Comparison of ENCODE assay signal across 7 mouse cellular contexts in the genomic region with DNA sequence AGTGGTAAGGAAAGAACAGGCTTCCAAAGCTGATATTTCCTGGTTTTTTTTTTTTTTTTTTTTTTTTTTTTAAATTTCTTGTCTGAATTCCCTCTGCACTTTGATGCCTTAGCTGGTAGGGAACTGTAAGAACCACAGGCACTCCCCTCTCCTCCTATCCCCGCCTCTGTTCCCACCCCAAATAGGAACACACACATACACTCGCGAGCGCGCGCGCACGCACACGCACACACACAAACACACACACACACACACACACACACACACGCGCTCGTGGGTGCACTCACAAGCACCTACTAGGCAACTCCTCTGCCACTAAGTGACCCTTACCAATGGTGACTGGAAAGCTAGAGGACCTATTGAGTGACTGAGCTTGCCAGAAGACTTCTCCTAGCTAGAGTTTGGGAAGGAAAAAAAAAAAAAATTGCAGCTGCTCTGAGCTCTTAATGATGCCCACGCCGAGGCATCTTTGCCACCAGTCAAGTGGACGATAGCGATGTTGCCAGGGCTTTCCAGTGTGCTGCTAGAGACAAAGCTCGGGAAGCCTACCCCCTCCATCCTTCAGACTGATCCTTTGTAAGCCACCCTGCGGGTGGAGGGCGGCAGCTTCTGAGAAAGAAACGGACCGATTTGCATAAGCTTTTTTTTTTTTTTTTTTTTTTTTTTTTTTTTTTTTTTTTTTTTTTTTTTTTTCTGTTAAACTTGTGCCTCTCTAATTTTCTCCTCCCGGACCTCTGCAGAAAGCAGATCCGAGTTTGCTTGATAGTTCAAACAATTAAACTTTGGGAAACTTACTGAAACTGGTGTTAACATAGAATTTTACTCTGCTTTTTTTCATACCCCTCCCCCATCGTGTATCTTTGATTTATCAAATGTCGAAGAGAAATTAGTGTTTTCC. TPM values are rescaled to one million over a fixed set of nuclear protein-coding genes. Genes with fewer than 3 reads are reported as not detected.
DNase-seq lines count a peak whose midpoint lies in the region; ATAC-seq and TF ChIP-seq lines count a peak whose summit lies in the region.

No protein-coding gene starts in this region.

- H3K4me3 ChIP-seq in CH12.LX (replicated peaks in 1 of 3; ENCODE audit: low read depth in 2 of 3, low read length in 2 of 3, poor library complexity in 1 of 3), result no peak overlapping the region
- peak overlapping the region; percentile 4 to 17; a peak in 1 of 4 replicates for H3K4me3 ChIP-seq in ES-E14 (ENCODE audit: insufficient read depth in 1 of 2, low read depth in 1 of 2, low read length in 2 of 2, poor library complexity in 1 of 2, severe bottlenecking in 1 of 2)
- H3K4me3 ChIP-seq in forebrain, embryonic 14.5 days (ENCODE audit: low read depth, low read length), result peak overlapping the region; percentile 60
- H3K4me3 ChIP-seq in liver, embryonic 16.5 days (ENCODE audit: low read depth, low read length), result no peak overlapping the region

- H3K27me3 ChIP-seq in CH12.LX (replicated peaks), result no peaks in the 10 kb centered on the region
- H3K27me3 ChIP-seq in forebrain, embryonic 14.5 days (replicated peaks; ENCODE audit: control insufficient read depth, insufficient read depth, low read length), result no peaks in the 10 kb centered on the region
- H3K27me3 ChIP-seq in liver, embryonic 16.5 days (ENCODE audit: control insufficient read depth, insufficient read depth, low read depth, low read length), result peaks cover 20% of the 10 kb centered on the region

- H3K36me3 ChIP-seq in CH12.LX (replicated peaks in 1 of 2; ENCODE audit: control insufficient read depth in 1 of 2, insufficient read depth in 1 of 2, low read length in 1 of 2), result no peaks in the 10 kb centered on the region
- H3K36me3 ChIP-seq in ES-E14 (ENCODE audit: control insufficient read depth, insufficient read depth, low read length, poor library complexity, severe bottlenecking), result no peaks in the 10 kb centered on the region
- no peaks in the 10 kb centered on the region for H3K36me3 ChIP-seq in forebrain, embryonic 14.5 days (ENCODE audit: control insufficient read depth, insufficient read depth, low read length)
- H3K36me3 ChIP-seq in liver, embryonic 16.5 days (ENCODE audit: control insufficient read depth, insufficient read depth), result no peaks in the 10 kb centered on the region

- no peak for TF ChIP-seq EP300 in CH12.LX (IDR thresholded peaks at IDR 0.05; ENCODE audit: low read length)

- dilution Hi-C loops in CH12.LX (cut with MboI; ENCODE audit: extremely low pct_ligation_motif_present, extremely low pct_unique_long_range_greater_than_20kb, low sequenced_read_pairs), result no loop called here

- H3K27ac ChIP-seq in CH12.LX (ENCODE audit: insufficient read depth, low read depth) (no peak overlapping the region), ES-E14 (ENCODE audit: insufficient read depth, low read depth, low read length, poor library complexity, severe bottlenecking) (no peak overlapping the region)
- H3K27ac ChIP-seq in forebrain, embryonic 14.5 days (ENCODE audit: low read depth, low read length), result peak overlapping the region; percentile 70
- H3K27ac ChIP-seq in liver, embryonic 16.5 days (ENCODE audit: low read length), result no peak overlapping the region

- under 1% methylated on average over 25 of the region's 25 CpGs for WGBS in forebrain, embryonic 14.5 days
- 2% methylated on average over 25 of the region's 25 CpGs for WGBS in liver, embryonic 16.5 days (ENCODE audit: insufficient replicate concordance)

- intact Hi-C loops in gastrocnemius, postnatal 36 days (cut with DNase I), result no loop called here

- in situ Hi-C loops in CH12.LX (cut with MboI; ENCODE audit: low pct_ligation_motif_present, low pct_unique_long_range_greater_than_20kb, low sequenced_read_pairs) (no loop called here), ES-E14 (cut with MboI; ENCODE audit: low sequenced_read_pairs in 2 of 2, unreplicated experiment in 2 of 2) (no loop called here)

- H3K9ac ChIP-seq in CH12.LX (ENCODE audit: insufficient read depth, low read depth), result no peak overlapping the region
- H3K9ac ChIP-seq in ES-E14 (ENCODE audit: insufficient read depth, low read depth, low read length, poor library complexity, severe bottlenecking), result no peak overlapping the region; the same call in 1 of the 2 replicates
- H3K9ac ChIP-seq in forebrain, embryonic 14.5 days (ENCODE audit: low read length), result peak overlapping the region; percentile 86
- no peak overlapping the region for H3K9ac ChIP-seq in liver, embryonic 16.5 days (ENCODE audit: low read depth, low read length)

- H3K79me2 ChIP-seq in CH12.LX (replicated peaks; ENCODE audit: control insufficient read depth, extremely low read depth, insufficient read depth, poor library complexity, severe bottlenecking), result 0 out of 2 replicates have a peak, but pooled peaks cover 2% of the 10 kb centered on the region

- no peak for TF ChIP-seq CTCF in CH12.LX (conservative IDR thresholded peaks at IDR 0.05 in 1 of 2, IDR thresholded peaks at IDR 0.05 in 1 of 2; ENCODE audit: low read depth in 2 of 2, low read length in 2 of 2)

- peak; percentile 72 for ATAC-seq in forebrain, embryonic 14.5 days
- no peak for ATAC-seq in liver, embryonic 16.5 days (ENCODE audit: low read depth)

- peaks cover 0 to 8% of the 10 kb centered on the region in 2 experiments; a peak in 1 of 4 replicates for H3K4me1 ChIP-seq in CH12.LX (ENCODE audit: control insufficient read depth in 1 of 2, insufficient read depth in 2 of 2)
- H3K4me1 ChIP-seq in ES-E14 (ENCODE audit: control insufficient read depth in 2 of 2, insufficient read depth in 2 of 2, low read length in 2 of 2, poor library complexity in 1 of 2), result peaks cover 0 to 2% of the 10 kb centered on the region in 2 experiments; a peak in 1 of 4 replicates
- 0 out of 2 replicates have a peak, but pooled peaks cover 6% of the 10 kb centered on the region for H3K4me1 ChIP-seq in forebrain, embryonic 14.5 days (ENCODE audit: control insufficient read depth, insufficient read depth, low read length)
- no peaks in the 10 kb centered on the region for H3K4me1 ChIP-seq in liver, embryonic 16.5 days (ENCODE audit: control insufficient read depth, low read depth, low read length)

- no peak for TF ChIP-seq POLR2A in CH12.LX (IDR thresholded peaks at IDR 0.05; ENCODE audit: low read depth, low read length)

- no peak for TF ChIP-seq RAD21 in CH12.LX (IDR thresholded peaks at IDR 0.05; ENCODE audit: low read depth, low read length)

- H3K9me3 ChIP-seq in CH12.LX (replicated peaks; ENCODE audit: low read length) (peaks cover 7% of the 10 kb centered on the region), ES-E14 (ENCODE audit: control insufficient read depth, insufficient read depth, low read depth, low read length) (no peaks in the 10 kb centered on the region)
- H3K9me3 ChIP-seq in forebrain, embryonic 14.5 days (replicated peaks; ENCODE audit: control insufficient read depth, low read length), result no peaks in the 10 kb centered on the region
- no peaks in the 10 kb centered on the region for H3K9me3 ChIP-seq in liver, embryonic 16.5 days (replicated peaks; ENCODE audit: control insufficient read depth, low read length)

- H3K4me2 ChIP-seq in CH12.LX (ENCODE audit: insufficient read depth, low read depth, poor library complexity, severe bottlenecking), result no peak overlapping the region
- H3K4me2 ChIP-seq in forebrain, embryonic 14.5 days (ENCODE audit: low read length), result peak overlapping the region; percentile 80
- peak overlapping the region; percentile 24; the same call in 1 of the 2 replicates for H3K4me2 ChIP-seq in liver, embryonic 16.5 days (ENCODE audit: low read depth, low read length)

- DNase-seq in CH12.LX (ENCODE audit: extremely low read depth), result peak; percentile 18
- DNase-seq in ES-E14 (ENCODE audit: low read depth, low spot score), result no peak
- DNase-seq in forebrain, embryonic 14.5 days (ENCODE audit: low spot score), result peak; percentile 90
- peak; percentile 16 to 36 for DNase-seq in kidney, postnatal 36 days
- peak; percentile 64 for DNase-seq in retina, embryonic 14.5 days (ENCODE audit: low spot score)
- DNase-seq in gastrocnemius, postnatal 36 days, result no peak

TF ChIP-seq in CH12.LX, 34 proteins besides CTCF, POLR2A, EP300 and RAD21:
- TF ChIP-seq POLR2AphosphoS2 (IDR thresholded peaks at IDR 0.05; ENCODE audit: low read depth, low read length) (no peak), ZNF384 (IDR thresholded peaks at IDR 0.05; ENCODE audit: low read depth, low read length) (peak; percentile 90)
TF ChIP-seq in CH12.LX: peak in this region for 1.

TF ChIP-seq in ES-E14, 5 proteins besides CTCF, POLR2A, EP300 and RAD21:
- TF ChIP-seq CHD2 (IDR thresholded peaks at IDR 0.05; ENCODE audit: low read depth, low read length) (no peak), ZNF384 (IDR thresholded peaks at IDR 0.05; ENCODE audit: low read depth, low read length) (peak; percentile 94)

RNA-seq across cellular contexts. Expression of a gene that starts 2.5 kb away (rescaled TPM):
- not detected in 2 replicates for total RNA-seq in CH12.LX (2012; rRNA removed)
- not detected in 2 replicates for total RNA-seq in CH12.LX (2014; rRNA removed)
- polyA plus RNA-seq in CH12.LX (2012; ENCODE audit: insufficient read length, low read depth), result not detected in 2 replicates
- total RNA-seq in ES-E14 (2012; rRNA removed), result 0.37 and 0.89 TPM in 2 replicates
- polyA plus RNA-seq in forebrain, embryonic 14.5 days (2014; fragmentation: Nextera tagmentation; extraction: Ambion mirVana), result 38.5 and 52.2 TPM in 2 replicates
- 0.14 and 0.17 TPM in 2 replicates for polyA plus RNA-seq in liver, embryonic 16.5 days (2015; fragmentation: Nextera tagmentation; extraction: Ambion mirVana)
- under 1 TPM; 0.26 to 0.32 TPM for total RNA-seq in gastrocnemius, postnatal 36 days (2021)

Comparison
In these comparisons a context has a peak if more than half of its experiments do, and no peak if none do; other contexts are left out.
1. DNase-seq: peak in CH12.LX (single experiment), forebrain, embryonic 14.5 days (single experiment), kidney, postnatal 36 days (2 of 2) and retina, embryonic 14.5 days (single experiment); none in ES-E14 (single experiment) and gastrocnemius, postnatal 36 days (0 of 2).
2. H3K4me3 ChIP-seq: peak in ES-E14 (2 of 2) and forebrain, embryonic 14.5 days (single experiment); none in CH12.LX (0 of 3) and liver, embryonic 16.5 days (single experiment).